Mouse (Mus musculus): Measurements from ENCODE around the gene Pelp1. TPM values are rescaled to one million over a fixed set of nuclear protein-coding genes. Genes with fewer than 3 reads are reported as not detected.

Pelp1 gene
- 33.4 and 37.2 TPM in 2 replicates for polyA plus RNA-seq (2015; fragmentation: Nextera tagmentation; extraction: Ambion mirVana)

- Histone ChIP-seq H3K4me2 (replicated peaks) (peak within 1 kb of the TSS; percentile 91), H3K9ac (replicated peaks) (peak within 1 kb of the TSS; percentile 98), H3K4me3 (peak within 1 kb of the TSS; percentile 95), H3K27ac (replicated peaks) (peak within 1 kb of the TSS; percentile 82), H3K27me3 (no peaks in the 10 kb centered on the region), H3K36me3 (peaks cover 8% of the 10 kb centered on the region), H3K9me3 (no peaks in the 10 kb centered on the region), H3K4me1 (peaks cover 31% of the 10 kb centered on the region)
- peak; percentile 99 for ATAC-seq (replicated peaks)
- under 1% methylated on average over 59 of the region's 59 CpGs for WGBS
Measured at GRCm38 (mm10) chr11:70409594-70410296, at the start of gene Pelp1. Gene Pelp1, minus strand, starts transcription at chr11:70410031.

GRCm38 (mm10) chr11:70458688-70459600, 49.1 kb upstream of the Pelp1 start, which contains the start of gene Zmynd15:
Gene Zmynd15, plus strand, starts transcription at chr11:70459433.
- 19% methylated on average over 32 of the region's 32 CpGs for WGBS
- H3K27ac ChIP-seq (replicated peaks) = no peak within 1 kb of the TSS
- peaks cover 30% of the 10 kb centered on the region for H3K27me3 ChIP-seq
- H3K4me2 ChIP-seq (replicated peaks) = peak within 1 kb of the TSS; percentile 74
- peak within 1 kb of the TSS; percentile 36 for H3K9ac ChIP-seq (replicated peaks)
- H3K9me3 ChIP-seq = no peaks in the 10 kb centered on the region
- H3K4me1 ChIP-seq = peaks cover 10% of the 10 kb centered on the region
- H3K4me3 ChIP-seq = peak within 1 kb of the TSS; percentile 40
- no peaks in the 10 kb centered on the region for H3K36me3 ChIP-seq
- ATAC-seq (replicated peaks) = no peak

DNA sequence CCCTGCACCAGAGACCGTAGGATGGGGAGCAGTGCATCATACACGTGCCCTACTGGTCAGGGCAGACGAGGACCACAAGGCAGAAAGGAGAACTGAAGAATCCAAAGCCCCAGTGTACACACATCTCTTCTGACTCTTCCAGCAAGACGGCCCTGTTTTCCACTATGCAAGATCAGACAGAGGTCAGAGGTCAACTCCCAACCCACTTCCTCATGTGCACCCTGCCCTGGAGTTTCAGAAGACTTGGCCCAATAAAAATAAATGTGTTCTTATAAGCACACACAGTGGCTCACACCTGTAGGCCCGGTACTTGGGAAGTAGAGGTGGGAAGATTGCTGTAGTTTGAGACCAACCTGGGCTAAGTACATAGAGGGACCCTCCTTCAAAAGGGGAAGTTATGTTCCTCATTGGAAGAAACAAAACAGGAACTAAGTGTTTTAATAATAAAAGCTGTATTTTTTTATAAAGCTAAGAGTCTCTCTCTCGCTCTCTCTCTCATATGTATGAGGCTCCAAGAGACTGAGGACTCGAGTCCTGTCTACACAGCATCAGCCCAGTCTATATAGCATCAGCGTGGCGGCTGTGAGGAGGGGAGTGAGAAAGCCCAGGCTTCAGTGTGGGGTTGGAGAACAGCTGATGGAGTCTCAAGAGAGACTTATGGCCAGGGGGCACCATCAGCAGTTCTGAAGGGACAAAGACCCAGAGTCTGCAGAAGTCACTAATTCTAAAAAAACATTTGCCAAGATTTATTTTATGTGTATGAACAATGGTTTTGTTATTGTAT, 43.6 kb upstream of the Pelp1 start:
- Histone ChIP-seq H3K9ac (replicated peaks) (no peak overlapping the region), H3K36me3 (peaks cover 3% of the 10 kb centered on the region; the same call in 1 of the 2 replicates), H3K27me3 (peaks cover 1% of the 10 kb centered on the region), H3K4me2 (replicated peaks) (peak overlapping the region; percentile 55), H3K4me1 (peaks cover 19% of the 10 kb centered on the region), H3K4me3 (no peak overlapping the region), H3K9me3 (no peaks in the 10 kb centered on the region), H3K27ac (replicated peaks) (no peak overlapping the region)
- WGBS = 95% methylated on average over 9 of the region's 9 CpGs
- ATAC-seq (replicated peaks) = no peak

DNA sequence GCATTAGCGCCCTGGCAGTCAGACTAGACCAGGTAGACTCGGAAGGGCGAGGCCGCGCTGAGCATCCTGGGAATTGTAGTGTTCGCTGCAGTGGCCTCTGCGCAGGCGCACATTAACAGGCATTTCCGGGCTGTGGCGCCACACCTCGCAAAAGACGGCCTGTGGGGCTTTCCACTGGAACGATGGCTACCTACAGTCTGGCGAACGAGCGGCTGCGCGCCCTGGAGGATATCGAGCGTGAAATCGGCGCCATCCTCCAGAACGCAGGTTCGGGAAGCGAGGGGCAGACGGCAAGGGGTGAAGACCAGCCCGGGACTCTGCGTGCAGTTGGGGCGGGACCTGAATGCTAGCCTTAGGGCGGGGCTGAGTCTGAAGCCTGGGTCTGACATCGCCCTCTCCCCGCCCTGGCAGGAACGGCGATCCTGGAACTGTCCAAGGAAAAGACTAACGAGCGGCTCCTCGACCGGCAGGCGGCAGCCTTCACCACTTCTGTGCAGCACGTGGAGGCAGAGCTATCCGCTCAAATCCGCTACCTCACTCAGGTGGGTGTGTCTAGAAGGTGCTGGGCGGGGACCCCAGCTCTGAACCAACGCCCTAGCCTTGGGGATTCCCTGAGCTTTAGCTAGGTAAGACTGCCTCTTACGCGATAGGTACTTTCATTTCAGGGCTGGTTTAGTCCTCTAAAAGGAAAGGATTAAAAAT, 42.1 kb upstream of the Pelp1 start, which contains the start of gene Med11:
Med11 (plus strand) TSS at position 123 of the 702 bp plus-strand sequence.
- peak; percentile 97 for ATAC-seq (replicated peaks)
- no peaks in the 10 kb centered on the region for H3K27me3 ChIP-seq
- H3K4me1 ChIP-seq = peaks cover 19% of the 10 kb centered on the region
- peak within 1 kb of the TSS; percentile 98 for H3K27ac ChIP-seq (replicated peaks)
- peak within 1 kb of the TSS; percentile 81 for H3K4me3 ChIP-seq
- H3K9ac ChIP-seq (replicated peaks) = peak within 1 kb of the TSS; percentile 88
- WGBS = under 1% methylated on average over 46 of the region's 46 CpGs
- H3K9me3 ChIP-seq = no peaks in the 10 kb centered on the region
- peak within 1 kb of the TSS; percentile 55 for H3K4me2 ChIP-seq (replicated peaks)
- H3K36me3 ChIP-seq = peaks cover 3% of the 10 kb centered on the region; the same call in 1 of the 2 replicates

- Histone ChIP-seq H3K4me3 (no peak overlapping the region), H3K36me3 (peaks cover 3% of the 10 kb centered on the region; the same call in 1 of the 2 replicates), H3K4me1 (peaks cover 19% of the 10 kb centered on the region), H3K9me3 (no peaks in the 10 kb centered on the region), H3K9ac (replicated peaks) (no peak overlapping the region), H3K27me3 (no peaks in the 10 kb centered on the region), H3K4me2 (replicated peaks) (no peak overlapping the region), H3K27ac (replicated peaks) (no peak overlapping the region)
- 86% methylated on average over 2 of the region's 2 CpGs for WGBS
- ATAC-seq (replicated peaks) = no peak
Measured at GRCm38 (mm10) chr11:70450926-70451325, 41.1 kb upstream of the Pelp1 start.

- H3K4me3 ChIP-seq = no peak overlapping the region
- H3K9me3 ChIP-seq = no peaks in the 10 kb centered on the region
- no peak for ATAC-seq (replicated peaks)
- peaks cover 6% of the 10 kb centered on the region for H3K4me1 ChIP-seq
- 84% methylated on average over 1 of the region's 1 CpGs for WGBS
- H3K27ac ChIP-seq (replicated peaks) = no peak overlapping the region
- no peaks in the 10 kb centered on the region for H3K27me3 ChIP-seq
- no peak overlapping the region for H3K9ac ChIP-seq (replicated peaks)
- H3K4me2 ChIP-seq (replicated peaks) = no peak overlapping the region
- no peaks in the 10 kb centered on the region for H3K36me3 ChIP-seq
Measured at GRCm38 (mm10) chr11:70447373-70447772, 37.5 kb upstream of the Pelp1 start.

DNA sequence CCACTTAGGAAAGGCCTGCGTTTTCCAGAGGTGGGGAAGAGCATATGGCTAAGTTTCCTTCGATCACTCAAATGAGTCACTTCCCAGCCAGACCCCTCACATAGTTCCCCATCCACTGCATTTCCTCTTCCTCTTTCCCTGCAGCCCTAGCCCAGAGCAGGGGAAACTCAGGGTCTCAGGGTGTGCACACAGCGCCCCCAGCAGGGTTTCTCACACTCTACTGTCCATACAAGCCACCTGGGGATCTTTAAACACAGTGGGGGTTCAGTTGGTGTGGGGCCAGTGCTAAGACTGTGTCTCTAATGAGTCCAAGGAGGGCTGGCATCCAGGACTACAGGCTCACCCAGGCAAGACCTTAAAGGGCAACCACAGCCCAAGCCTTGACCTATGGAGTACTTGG, 36.9 kb upstream of the Pelp1 start:
- ATAC-seq (replicated peaks) = no peak
- 45% methylated on average over 3 of the region's 3 CpGs for WGBS

GRCm38 (mm10) chr11:70444667-70445066, 34.8 kb upstream of the Pelp1 start:
- Histone ChIP-seq H3K27ac (replicated peaks) (no peak overlapping the region), H3K27me3 (no peaks in the 10 kb centered on the region), H3K36me3 (peaks cover 10% of the 10 kb centered on the region; the same call in 1 of the 2 replicates), H3K4me2 (replicated peaks) (no peak overlapping the region), H3K9me3 (no peaks in the 10 kb centered on the region), H3K4me3 (no peak overlapping the region), H3K4me1 (no peaks in the 10 kb centered on the region), H3K9ac (replicated peaks) (no peak overlapping the region)
- ATAC-seq (replicated peaks) = no peak
- WGBS = 77% methylated on average over 6 of the region's 6 CpGs

More for the DNA sequence above, 36.9 kb upstream of the Pelp1 start:
- Histone ChIP-seq H3K4me1 (peaks cover 4% of the 10 kb centered on the region; the same call in 1 of the 2 replicates), H3K4me2 (replicated peaks) (no peak overlapping the region), H3K27me3 (no peaks in the 10 kb centered on the region), H3K9ac (replicated peaks) (no peak overlapping the region), H3K36me3 (0 out of 2 replicates have a peak, but pooled peaks cover 2% of the 10 kb centered on the region), H3K4me3 (no peak overlapping the region), H3K27ac (replicated peaks) (no peak overlapping the region), H3K9me3 (no peaks in the 10 kb centered on the region)

- H3K27ac ChIP-seq (replicated peaks) = no peak overlapping the region
- no peak for ATAC-seq (replicated peaks)
- H3K4me3 ChIP-seq = no peak overlapping the region
- no peaks in the 10 kb centered on the region for H3K4me1 ChIP-seq
- 90% methylated on average over 3 of the region's 3 CpGs for WGBS
- H3K27me3 ChIP-seq = no peaks in the 10 kb centered on the region
- H3K9me3 ChIP-seq = no peaks in the 10 kb centered on the region
- no peak overlapping the region for H3K4me2 ChIP-seq (replicated peaks)
- no peak overlapping the region for H3K9ac ChIP-seq (replicated peaks)
- H3K36me3 ChIP-seq = peaks cover 17% of the 10 kb centered on the region
Measured at GRCm38 (mm10) chr11:70443964-70444363, 34.1 kb upstream of the Pelp1 start.

DNA sequence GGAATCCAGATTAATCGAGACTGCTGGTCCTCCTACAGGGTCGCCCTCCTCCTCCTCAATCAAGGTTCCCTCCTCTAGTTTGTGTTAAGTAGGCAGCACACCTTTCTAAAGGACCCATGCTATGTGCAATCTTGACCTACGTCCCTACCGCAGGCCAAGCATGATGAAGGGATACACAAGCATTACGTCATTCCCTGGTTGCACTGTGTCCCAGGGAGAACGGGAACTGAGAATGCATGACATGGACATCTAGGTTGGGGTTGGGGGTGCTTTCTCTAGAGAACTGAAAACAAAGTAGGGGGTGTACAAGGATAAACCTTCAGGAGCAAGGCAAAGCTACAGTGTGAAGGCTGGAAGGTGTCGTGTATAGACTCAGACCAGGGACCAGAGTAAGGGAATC, 32.1 kb upstream of the Pelp1 start:
- H3K4me2 ChIP-seq (replicated peaks) = no peak overlapping the region
- no peak for ATAC-seq (replicated peaks)
- H3K4me3 ChIP-seq = no peak overlapping the region
- 92% methylated on average over 7 of the region's 7 CpGs for WGBS
- no peaks in the 10 kb centered on the region for H3K4me1 ChIP-seq
- peaks cover 36% of the 10 kb centered on the region for H3K36me3 ChIP-seq
- no peak overlapping the region for H3K27ac ChIP-seq (replicated peaks)
- H3K9ac ChIP-seq (replicated peaks) = no peak overlapping the region
- H3K27me3 ChIP-seq = no peaks in the 10 kb centered on the region
- no peaks in the 10 kb centered on the region for H3K9me3 ChIP-seq

GRCm38 (mm10) chr11:70440637-70441036, 30.8 kb upstream of the Pelp1 start:
- no peak overlapping the region for H3K4me2 ChIP-seq (replicated peaks)
- no peak overlapping the region for H3K4me3 ChIP-seq
- WGBS = 91% methylated on average over 4 of the region's 4 CpGs
- H3K27me3 ChIP-seq = no peaks in the 10 kb centered on the region
- H3K4me1 ChIP-seq = no peaks in the 10 kb centered on the region
- no peak for ATAC-seq (replicated peaks)
- H3K27ac ChIP-seq (replicated peaks) = no peak overlapping the region
- no peak overlapping the region for H3K9ac ChIP-seq (replicated peaks)
- H3K36me3 ChIP-seq = peaks cover 47% of the 10 kb centered on the region
- no peaks in the 10 kb centered on the region for H3K9me3 ChIP-seq
